Mouse (Mus musculus): ENCODE data around the gene Tbc1d8. TPM values are rescaled to one million over a fixed set of nuclear protein-coding genes. Genes with fewer than 3 reads are reported as not detected.

Gene Tbc1d8
- polyA plus RNA-seq, 1 experiment from 2014 or later, result 7.3 TPM

GRCm38 (mm10) chr1:39521326-39521725, 42.8 kb upstream of the Tbc1d8 start:
- H3K4me1 ChIP-seq (replicated peaks; ENCODE audit: insufficient read depth, low read length), result no peaks in the 10 kb centered on the region
- H3K4me3 ChIP-seq (replicated peaks; ENCODE audit: low read depth, low read length), result no peak overlapping the region
- DNase-seq (ENCODE audit: low spot score) (no peak), ATAC-seq (replicated peaks; ENCODE audit: low FRiP score, low read depth) (no peak)
- H3K9ac ChIP-seq (ENCODE audit: low read depth, low read length), result no peak overlapping the region
- no peak overlapping the region for H3K27ac ChIP-seq
- no peak for TF ChIP-seq CTCF (IDR thresholded peaks at IDR 0.05; ENCODE audit: low read depth)
- H3K27me3 ChIP-seq (ENCODE audit: insufficient read depth, low read length), result no peaks in the 10 kb centered on the region
- 90% methylated on average over 7 of the region's 7 CpGs for WGBS
- no peaks in the 10 kb centered on the region for H3K9me3 ChIP-seq (replicated peaks; ENCODE audit: low read length)
- no peaks in the 10 kb centered on the region for H3K36me3 ChIP-seq (ENCODE audit: insufficient read depth, low read length)
- H3K4me2 ChIP-seq (ENCODE audit: low read length), result no peak overlapping the region

GRCm38 (mm10) chr1:39515303-39515991, 36.9 kb upstream of the Tbc1d8 start:
- Histone ChIP-seq H3K9ac (ENCODE audit: low read depth, low read length) (no peak overlapping the region), H3K36me3 (ENCODE audit: insufficient read depth, low read length) (no peaks in the 10 kb centered on the region), H3K9me3 (replicated peaks; ENCODE audit: low read length) (no peaks in the 10 kb centered on the region), H3K4me1 (replicated peaks; ENCODE audit: insufficient read depth, low read length) (no peaks in the 10 kb centered on the region), H3K4me2 (ENCODE audit: low read length) (no peak overlapping the region), H3K4me3 (replicated peaks; ENCODE audit: low read depth, low read length) (no peak overlapping the region), H3K27ac (no peak overlapping the region), H3K27me3 (ENCODE audit: insufficient read depth, low read length) (no peaks in the 10 kb centered on the region)
- DNase-seq (ENCODE audit: low spot score) (no peak), ATAC-seq (replicated peaks; ENCODE audit: low FRiP score, low read depth) (no peak)
- TF ChIP-seq CTCF (IDR thresholded peaks at IDR 0.05; ENCODE audit: low read depth), result no peak
- WGBS, result 85% methylated on average over 10 of the region's 10 CpGs

GRCm38 (mm10) chr1:39512183-39512582, 33.6 kb upstream of the Tbc1d8 start:
- no peak for TF ChIP-seq CTCF (IDR thresholded peaks at IDR 0.05; ENCODE audit: low read depth)
- Histone ChIP-seq H3K27ac (no peak overlapping the region), H3K9ac (ENCODE audit: low read depth, low read length) (no peak overlapping the region), H3K9me3 (replicated peaks; ENCODE audit: low read length) (no peaks in the 10 kb centered on the region), H3K36me3 (ENCODE audit: insufficient read depth, low read length) (no peaks in the 10 kb centered on the region), H3K27me3 (ENCODE audit: insufficient read depth, low read length) (no peaks in the 10 kb centered on the region), H3K4me2 (ENCODE audit: low read length) (no peak overlapping the region), H3K4me1 (replicated peaks; ENCODE audit: insufficient read depth, low read length) (no peaks in the 10 kb centered on the region), H3K4me3 (replicated peaks; ENCODE audit: low read depth, low read length) (no peak overlapping the region)
- DNase-seq (ENCODE audit: low spot score) (no peak), ATAC-seq (replicated peaks; ENCODE audit: low FRiP score, low read depth) (no peak)
- 62% methylated on average over 1 of the region's 1 CpGs for WGBS

GRCm38 (mm10) chr1:39511775-39512174, 33.2 kb upstream of the Tbc1d8 start:
- H3K9ac ChIP-seq (ENCODE audit: low read depth, low read length), result no peak overlapping the region
- no peak overlapping the region for H3K4me2 ChIP-seq (ENCODE audit: low read length)
- no peak overlapping the region for H3K4me3 ChIP-seq (replicated peaks; ENCODE audit: low read depth, low read length)
- H3K9me3 ChIP-seq (replicated peaks; ENCODE audit: low read length), result no peaks in the 10 kb centered on the region
- no peak for TF ChIP-seq CTCF (IDR thresholded peaks at IDR 0.05; ENCODE audit: low read depth)
- WGBS, result 42% methylated on average over 8 of the region's 8 CpGs
- DNase-seq (ENCODE audit: low spot score) (no peak), ATAC-seq (replicated peaks; ENCODE audit: low FRiP score, low read depth) (no peak)
- H3K27ac ChIP-seq, result no peak overlapping the region
- H3K27me3 ChIP-seq (ENCODE audit: insufficient read depth, low read length), result no peaks in the 10 kb centered on the region
- H3K4me1 ChIP-seq (replicated peaks; ENCODE audit: insufficient read depth, low read length), result no peaks in the 10 kb centered on the region
- H3K36me3 ChIP-seq (ENCODE audit: insufficient read depth, low read length), result no peaks in the 10 kb centered on the region

- Histone ChIP-seq H3K9ac (ENCODE audit: low read depth, low read length) (no peak overlapping the region), H3K9me3 (replicated peaks; ENCODE audit: low read length) (no peaks in the 10 kb centered on the region), H3K27ac (no peak overlapping the region), H3K4me1 (replicated peaks; ENCODE audit: insufficient read depth, low read length) (no peaks in the 10 kb centered on the region), H3K36me3 (ENCODE audit: insufficient read depth, low read length) (no peaks in the 10 kb centered on the region), H3K4me3 (replicated peaks; ENCODE audit: low read depth, low read length) (no peak overlapping the region), H3K4me2 (ENCODE audit: low read length) (no peak overlapping the region), H3K27me3 (ENCODE audit: insufficient read depth, low read length) (no peaks in the 10 kb centered on the region)
- WGBS, result 25% methylated on average over 9 of the region's 9 CpGs
- DNase-seq (ENCODE audit: low spot score) (no peak), ATAC-seq (replicated peaks; ENCODE audit: low FRiP score, low read depth) (no peak)
- no peak for TF ChIP-seq CTCF (IDR thresholded peaks at IDR 0.05; ENCODE audit: low read depth)
These were observed 27.0 kb upstream of the Tbc1d8 start for GRCm38 (mm10) chr1:39505600-39505999.

- DNase-seq (ENCODE audit: low spot score) (peak; percentile 54), ATAC-seq (replicated peaks; ENCODE audit: low FRiP score, low read depth) (no peak)
- TF ChIP-seq CTCF (IDR thresholded peaks at IDR 0.05; ENCODE audit: low read depth), result peak; percentile 62
- 6% methylated on average over 1 of the region's 1 CpGs for WGBS
- Histone ChIP-seq H3K4me1 (replicated peaks; ENCODE audit: insufficient read depth, low read length) (no peaks in the 10 kb centered on the region), H3K36me3 (ENCODE audit: insufficient read depth, low read length) (no peaks in the 10 kb centered on the region), H3K27me3 (ENCODE audit: insufficient read depth, low read length) (no peaks in the 10 kb centered on the region), H3K9ac (ENCODE audit: low read depth, low read length) (no peak overlapping the region), H3K4me3 (replicated peaks; ENCODE audit: low read depth, low read length) (no peak overlapping the region), H3K4me2 (ENCODE audit: low read length) (no peak overlapping the region), H3K27ac (no peak overlapping the region), H3K9me3 (replicated peaks; ENCODE audit: low read length) (no peaks in the 10 kb centered on the region)
These were observed 25.7 kb upstream of the Tbc1d8 start for GRCm38 (mm10) chr1:39504261-39504660.
